Mouse (Mus musculus): ENCODE data around the gene Rac1. TPM values are rescaled to one million over a fixed set of nuclear protein-coding genes. Genes with fewer than 3 reads are reported as not detected.
"Not testable (repeated sequence)": the region's sequence is repeated elsewhere in the genome, so short reads cannot be mapped to it uniquely, and the experiment has no call there.

The Rac1 gene
- total RNA-seq, 2 experiments from 2014 or later, result 358 to 380 TPM

GRCm38 (mm10) chr5:143526698-143527331 lies 1.0 kb downstream of the Rac1 start:
- no peak for DNase-seq (ENCODE audit: low spot score in 2 of 2)

GRCm38 (mm10) chr5:143525454-143526225 lies 2.2 kb downstream of the Rac1 start:
- DNase-seq (ENCODE audit: low spot score in 2 of 2), result no peak

- DNase-seq (ENCODE audit: low spot score in 2 of 2), result no peak
Measured at GRCm38 (mm10) chr5:143522882-143523281, 5.0 kb downstream of the Rac1 start.

- DNase-seq (ENCODE audit: low spot score in 2 of 2), result no peak
Measured at GRCm38 (mm10) chr5:143520415-143520814, 7.4 kb downstream of the Rac1 start.

GRCm38 (mm10) chr5:143518045-143518591 lies 9.7 kb downstream of the Rac1 start:
- no peak for DNase-seq (ENCODE audit: low spot score in 2 of 2)

- DNase-seq (ENCODE audit: low spot score in 2 of 2), result no peak
Measured at GRCm38 (mm10) chr5:143517436-143517835, 10.4 kb downstream of the Rac1 start.

GRCm38 (mm10) chr5:143517005-143517404 lies 10.8 kb downstream of the Rac1 start:
- no peak for DNase-seq (ENCODE audit: low spot score in 2 of 2)

GRCm38 (mm10) chr5:143514878-143515277 lies 13.0 kb downstream of the Rac1 start:
- DNase-seq (ENCODE audit: low spot score in 2 of 2), result no peak

GRCm38 (mm10) chr5:143512305-143512704 lies 15.5 kb downstream of the Rac1 start:
- DNase-seq (ENCODE audit: low spot score in 2 of 2), result no peak

GRCm38 (mm10) chr5:143511577-143511976 lies 16.3 kb downstream of the Rac1 start:
- no peak for DNase-seq (ENCODE audit: low spot score in 2 of 2)

- no peak for DNase-seq (ENCODE audit: low spot score in 2 of 2)
Measured at GRCm38 (mm10) chr5:143509737-143510136, 18.1 kb downstream of the Rac1 start.

- no peak for DNase-seq (ENCODE audit: low spot score in 2 of 2)
Measured at GRCm38 (mm10) chr5:143509294-143509693, 18.5 kb downstream of the Rac1 start.

- DNase-seq (ENCODE audit: low spot score in 2 of 2), result no peak
Measured at GRCm38 (mm10) chr5:143505545-143505944, 22.3 kb downstream of the Rac1 start.

GRCm38 (mm10) chr5:143505056-143505455 lies 22.8 kb downstream of the Rac1 start:
- no peak for DNase-seq (ENCODE audit: low spot score in 2 of 2)

- DNase-seq (ENCODE audit: low spot score in 2 of 2), result no peak
Measured at GRCm38 (mm10) chr5:143504453-143504852, 23.4 kb downstream of the Rac1 start.

- no peak for DNase-seq (ENCODE audit: low spot score in 2 of 2)
Measured at GRCm38 (mm10) chr5:143503740-143504139, 24.1 kb downstream of the Rac1 start.

- DNase-seq (ENCODE audit: low spot score in 2 of 2), result no peak
Measured at GRCm38 (mm10) chr5:143502899-143503557, 24.8 kb downstream of the Rac1 start.

GRCm38 (mm10) chr5:143501649-143502048 lies 26.2 kb downstream of the Rac1 start:
- no peak for DNase-seq (ENCODE audit: low spot score in 2 of 2)

- DNase-seq (ENCODE audit: low spot score in 2 of 2), result no peak
Measured at GRCm38 (mm10) chr5:143501140-143501539, 26.7 kb downstream of the Rac1 start.

GRCm38 (mm10) chr5:143500711-143501110 lies 27.1 kb downstream of the Rac1 start:
- not testable (repeated sequence) for DNase-seq (ENCODE audit: low spot score in 2 of 2)

GRCm38 (mm10) chr5:143499686-143500085 lies 28.1 kb downstream of the Rac1 start:
- no peak for DNase-seq (ENCODE audit: low spot score in 2 of 2)

- DNase-seq (ENCODE audit: low spot score in 2 of 2), result no peak
Measured at GRCm38 (mm10) chr5:143499197-143499596, 28.6 kb downstream of the Rac1 start.
